Mouse (Mus musculus): ENCODE measurements at regions not wholly inside any gene's neighbourhood (a gene's known extent, or its start where the extent isn't known, plus 50 kb on each side); places are given as distances from the start of the nearest gene placed in this dataset.
A peak's percentile ranks its signal among the peaks of the same experiment; 100 is the strongest.

GRCm38 (mm10) chrX:99593872-99594487 is 122.9 kb upstream of the Pja1 start:
- DNase-seq (ENCODE audit: low spot score in 2 of 2) = no peak

GRCm38 (mm10) chrX:99592980-99593379 is 121.9 kb upstream of the Pja1 start:
- no peak for DNase-seq (ENCODE audit: low spot score in 2 of 2)

GRCm38 (mm10) chrX:99587284-99587683 is 116.2 kb upstream of the Pja1 start:
- no peak for DNase-seq (ENCODE audit: low spot score in 2 of 2)

GRCm38 (mm10) chrX:99586282-99586681 is 115.2 kb upstream of the Pja1 start:
- DNase-seq (ENCODE audit: low spot score in 2 of 2) = no peak

- no peak for DNase-seq (ENCODE audit: low spot score in 2 of 2)
Measured at GRCm38 (mm10) chrX:99585703-99586102, 114.6 kb upstream of the Pja1 start.

GRCm38 (mm10) chrX:99582611-99583010 is 111.5 kb upstream of the Pja1 start:
- no peak for DNase-seq (ENCODE audit: low spot score in 2 of 2)

- DNase-seq (ENCODE audit: low spot score in 2 of 2) = no peak
Measured at GRCm38 (mm10) chrX:99581632-99582466, 110.8 kb upstream of the Pja1 start.

GRCm38 (mm10) chrX:99579206-99579605 is 108.1 kb upstream of the Pja1 start:
- no peak for DNase-seq (ENCODE audit: low spot score in 2 of 2)

GRCm38 (mm10) chrX:99578796-99579195 is 107.7 kb upstream of the Pja1 start:
- no peak for DNase-seq (ENCODE audit: low spot score in 2 of 2)

GRCm38 (mm10) chrX:99575105-99575504 is 104.0 kb upstream of the Pja1 start:
- DNase-seq (ENCODE audit: low spot score in 2 of 2) = no peak

- DNase-seq (ENCODE audit: low spot score in 2 of 2) = peak in 1 of 2 experiments; percentile 2
Measured at GRCm38 (mm10) chrX:99574441-99575103, 103.5 kb upstream of the Pja1 start.

- DNase-seq (ENCODE audit: low spot score in 2 of 2) = no peak
Measured at GRCm38 (mm10) chrX:99570161-99570560, 99.1 kb upstream of the Pja1 start.

GRCm38 (mm10) chrX:99568244-99568643 is 97.2 kb upstream of the Pja1 start:
- no peak for DNase-seq (ENCODE audit: low spot score in 2 of 2)

- no peak for DNase-seq (ENCODE audit: low spot score in 2 of 2)
Measured at GRCm38 (mm10) chrX:99567367-99568164, 96.5 kb upstream of the Pja1 start.

GRCm38 (mm10) chrX:99561995-99562394 is 90.9 kb upstream of the Pja1 start:
- no peak for DNase-seq (ENCODE audit: low spot score in 2 of 2)

- DNase-seq (ENCODE audit: low spot score in 2 of 2) = no peak
Measured at GRCm38 (mm10) chrX:99560699-99561098, 89.6 kb upstream of the Pja1 start.

- DNase-seq (ENCODE audit: low spot score in 2 of 2) = no peak
Measured at GRCm38 (mm10) chrX:99556876-99557354, 85.8 kb upstream of the Pja1 start.

GRCm38 (mm10) chrX:99555976-99556781 is 85.1 kb upstream of the Pja1 start:
- DNase-seq (ENCODE audit: low spot score in 2 of 2) = no peak

- DNase-seq (ENCODE audit: low spot score in 2 of 2) = no peak
Measured at GRCm38 (mm10) chrX:99552778-99553177, 81.7 kb upstream of the Pja1 start.

GRCm38 (mm10) chrX:99550057-99550760 is 79.1 kb upstream of the Pja1 start:
- DNase-seq (ENCODE audit: low spot score in 2 of 2) = no peak
